Mouse (Mus musculus): Measurements from ENCODE around the gene Tctex1d4. TPM values are rescaled to one million over a fixed set of nuclear protein-coding genes. Genes with fewer than 3 reads are reported as not detected.
A peak's percentile ranks its signal among the peaks of the same experiment; 100 is the strongest.

Gene Tctex1d4
- polyA plus RNA-seq, 1 experiment from 2014 or later = not detected

DNA sequence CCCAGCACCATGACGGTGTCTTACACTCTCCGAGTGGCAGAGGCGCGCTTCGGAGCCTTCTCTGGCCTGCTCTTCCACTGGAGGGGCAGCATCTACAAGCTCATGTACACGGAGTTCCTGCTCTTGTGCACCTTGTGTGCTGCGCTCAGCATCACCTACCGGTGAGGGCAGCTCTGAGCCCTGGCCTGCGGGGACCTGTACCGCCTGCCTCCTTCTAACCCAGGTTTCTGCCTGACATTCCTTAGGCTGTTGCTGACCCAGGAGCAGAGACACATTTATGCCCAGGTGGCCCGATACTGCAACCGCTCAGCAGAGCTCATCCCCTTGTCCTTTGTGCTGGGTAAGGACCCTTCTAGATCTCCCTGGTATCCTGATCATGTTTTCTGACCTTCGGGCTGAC, 18.7 kb downstream of the Tctex1d4 start:
- no peak for ATAC-seq (ENCODE audit: insufficient number of reproducible peaks, insufficient read depth, low FRiP score, low TSS enrichment)

DNA sequence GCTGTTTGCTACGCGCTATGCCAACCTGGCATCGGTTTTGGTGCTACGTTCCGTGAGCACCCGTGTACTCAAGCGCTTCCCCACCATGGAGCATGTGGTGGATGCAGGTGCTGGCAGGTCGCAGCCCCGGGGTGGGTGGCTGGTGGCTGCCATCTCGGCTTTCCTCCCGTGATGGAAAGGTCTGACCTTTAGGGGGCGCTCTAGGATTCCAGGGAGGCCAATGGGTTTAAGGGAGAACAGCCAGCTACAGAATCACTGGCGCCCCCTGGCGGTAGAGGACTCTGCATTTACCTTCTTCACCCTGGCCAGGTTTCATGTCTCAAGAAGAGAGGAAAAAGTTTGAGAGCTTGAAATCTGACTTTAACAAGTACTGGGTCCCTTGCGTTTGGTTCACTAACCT, 19.6 kb downstream of the Tctex1d4 start:
- H3K9ac ChIP-seq = no peak overlapping the region
- H3K27ac ChIP-seq = no peak overlapping the region
- H3K36me3 ChIP-seq = peaks cover 26% of the 10 kb centered on the region
- peaks cover 2% of the 10 kb centered on the region; the same call in 1 of the 2 replicates for H3K4me1 ChIP-seq
- H3K27me3 ChIP-seq = no peaks in the 10 kb centered on the region
- H3K9me3 ChIP-seq = no peaks in the 10 kb centered on the region
- H3K4me2 ChIP-seq (replicated peaks) = no peak overlapping the region
- ATAC-seq (ENCODE audit: insufficient number of reproducible peaks, insufficient read depth, low FRiP score, low TSS enrichment) = no peak
- H3K4me3 ChIP-seq = no peak overlapping the region
- 27% methylated on average over 15 of the region's 15 CpGs for WGBS

More for the DNA sequence above, 18.7 kb downstream of the Tctex1d4 start:
- 94% methylated on average over 13 of the region's 13 CpGs for WGBS
- Histone ChIP-seq H3K27me3 (no peaks in the 10 kb centered on the region), H3K36me3 (peaks cover 17% of the 10 kb centered on the region), H3K4me3 (no peak overlapping the region), H3K4me2 (replicated peaks) (no peak overlapping the region), H3K27ac (no peak overlapping the region), H3K4me1 (peaks cover 3% of the 10 kb centered on the region; the same call in 1 of the 2 replicates), H3K9me3 (no peaks in the 10 kb centered on the region), H3K9ac (no peak overlapping the region)

DNA sequence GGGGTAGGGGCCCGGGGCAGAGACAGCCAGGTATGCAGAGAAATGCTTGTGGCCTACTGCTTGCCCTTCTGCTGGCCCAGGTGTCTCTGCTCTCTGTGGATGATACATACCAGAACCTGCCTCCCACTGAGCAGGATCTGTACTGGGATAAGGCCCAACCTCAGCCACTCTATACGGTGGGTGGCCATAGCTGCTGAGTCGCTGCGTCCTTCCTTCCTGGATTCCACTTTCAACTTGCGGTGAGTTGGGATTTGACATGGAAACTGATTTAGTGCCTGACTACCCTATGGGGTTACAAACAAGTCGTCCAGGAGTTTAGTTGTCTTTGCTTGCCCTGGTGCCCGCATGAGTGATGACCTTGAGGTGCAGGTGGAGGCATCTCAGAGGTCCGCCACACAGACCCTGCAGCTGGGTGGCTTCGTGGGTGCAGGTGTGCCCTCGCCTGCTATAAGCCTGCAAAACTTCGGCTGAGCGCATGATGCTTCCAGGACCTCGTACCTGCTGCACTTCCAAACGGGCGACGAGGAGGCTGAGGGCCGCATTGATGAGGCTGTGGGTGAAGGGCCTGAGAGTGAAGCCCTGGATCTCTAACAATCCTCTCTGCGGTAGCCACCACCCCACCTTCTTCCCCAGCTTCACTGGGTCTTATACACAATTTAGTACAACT, 21.6 kb downstream of the Tctex1d4 start:
- 87% methylated on average over 18 of the region's 18 CpGs for WGBS
- no peak overlapping the region for H3K4me3 ChIP-seq
- H3K36me3 ChIP-seq = peaks cover 44% of the 10 kb centered on the region
- ATAC-seq (ENCODE audit: insufficient number of reproducible peaks, insufficient read depth, low FRiP score, low TSS enrichment) = no peak
- no peaks in the 10 kb centered on the region for H3K9me3 ChIP-seq
- no peak overlapping the region for H3K4me2 ChIP-seq (replicated peaks)
- no peak overlapping the region for H3K9ac ChIP-seq
- H3K27me3 ChIP-seq = no peaks in the 10 kb centered on the region
- no peak overlapping the region for H3K27ac ChIP-seq
- 0 out of 2 replicates have a peak, but pooled peaks cover 4% of the 10 kb centered on the region for H3K4me1 ChIP-seq

DNA sequence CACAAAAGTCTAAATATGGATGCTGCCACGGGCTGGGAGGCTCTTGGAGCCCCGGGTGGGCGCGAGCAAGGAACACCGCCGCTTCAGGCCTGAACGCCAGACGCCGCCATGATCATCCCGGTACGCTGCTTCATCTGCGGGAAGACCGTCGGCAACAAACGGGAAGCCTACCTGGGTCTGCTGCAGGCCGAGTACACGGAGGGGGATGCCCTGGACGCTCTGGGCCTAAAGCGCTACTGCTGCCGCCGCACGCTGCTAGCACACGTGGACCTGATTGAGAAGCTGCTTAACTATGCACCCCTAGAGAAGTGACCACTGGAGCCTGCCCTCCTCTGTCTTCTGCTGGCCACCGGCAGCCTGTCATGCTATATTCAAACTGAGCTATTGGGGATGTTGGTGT, 22.2 kb downstream of the Tctex1d4 start:
- no peaks in the 10 kb centered on the region for H3K27me3 ChIP-seq
- peak overlapping the region; percentile 42; the same call in 1 of the 2 replicates for H3K27ac ChIP-seq
- no peak for ATAC-seq (ENCODE audit: insufficient number of reproducible peaks, insufficient read depth, low FRiP score, low TSS enrichment)
- no peaks in the 10 kb centered on the region for H3K9me3 ChIP-seq
- no peak overlapping the region for H3K9ac ChIP-seq
- no peak overlapping the region for H3K4me3 ChIP-seq
- H3K4me1 ChIP-seq = peaks cover 10% of the 10 kb centered on the region; the same call in 1 of the 2 replicates
- H3K4me2 ChIP-seq (replicated peaks) = no peak overlapping the region
- WGBS = 72% methylated on average over 24 of the region's 24 CpGs
- peaks cover 50% of the 10 kb centered on the region for H3K36me3 ChIP-seq

DNA sequence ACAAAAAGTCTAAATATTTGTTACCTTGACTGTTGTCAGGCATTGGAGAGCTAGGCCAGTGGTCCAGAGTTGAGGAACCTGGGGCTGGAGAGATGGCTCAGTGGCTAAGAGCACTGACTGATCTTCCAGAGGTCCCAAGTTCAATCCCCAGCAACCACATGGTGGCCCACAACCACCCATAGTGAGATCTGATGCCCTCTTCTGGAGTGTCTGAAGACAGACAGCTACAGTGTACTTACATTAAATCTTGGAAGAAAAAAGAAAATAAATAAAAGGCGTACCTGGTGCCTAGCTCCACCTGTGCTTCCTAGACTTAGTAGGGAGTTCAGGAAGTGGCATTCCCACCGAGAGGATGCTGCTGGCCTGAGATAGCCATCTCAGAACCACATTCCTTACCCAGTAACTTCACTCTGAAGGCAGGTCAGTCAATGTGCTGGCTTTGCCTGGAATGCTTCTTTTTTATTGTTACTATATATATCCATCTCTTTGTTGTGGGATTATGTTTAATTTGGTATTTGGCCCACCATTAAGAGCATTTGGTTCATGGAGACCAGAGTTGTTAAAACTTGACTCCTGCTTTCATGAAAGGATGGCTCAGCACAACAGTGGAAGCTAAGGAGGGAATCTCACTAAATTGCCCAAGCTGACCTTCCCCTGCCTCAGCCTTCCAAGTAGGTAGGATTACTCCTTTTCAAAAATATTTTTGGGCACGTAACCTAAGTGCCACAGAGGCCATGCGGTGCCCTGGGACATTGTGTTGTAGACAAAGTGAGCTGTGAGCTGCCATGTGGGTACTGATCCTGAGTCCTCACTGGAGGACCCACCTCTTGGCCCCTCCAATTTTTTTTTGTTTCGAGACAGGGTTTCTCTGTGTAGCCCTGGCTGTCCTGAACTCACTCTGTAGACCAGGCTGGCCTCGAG, 23.0 kb downstream of the Tctex1d4 start:
- Histone ChIP-seq H3K4me2 (replicated peaks) (no peak overlapping the region), H3K4me1 (peaks cover 18% of the 10 kb centered on the region), H3K9me3 (no peaks in the 10 kb centered on the region), H3K9ac (no peak overlapping the region), H3K36me3 (peaks cover 58% of the 10 kb centered on the region), H3K27ac (0 out of 2 replicates have a peak overlapping the region, but pooled peaks have one; percentile 42), H3K27me3 (no peaks in the 10 kb centered on the region), H3K4me3 (no peak overlapping the region)
- no peak for ATAC-seq (ENCODE audit: insufficient number of reproducible peaks, insufficient read depth, low FRiP score, low TSS enrichment)
- 69% methylated on average over 6 of the region's 6 CpGs for WGBS

DNA sequence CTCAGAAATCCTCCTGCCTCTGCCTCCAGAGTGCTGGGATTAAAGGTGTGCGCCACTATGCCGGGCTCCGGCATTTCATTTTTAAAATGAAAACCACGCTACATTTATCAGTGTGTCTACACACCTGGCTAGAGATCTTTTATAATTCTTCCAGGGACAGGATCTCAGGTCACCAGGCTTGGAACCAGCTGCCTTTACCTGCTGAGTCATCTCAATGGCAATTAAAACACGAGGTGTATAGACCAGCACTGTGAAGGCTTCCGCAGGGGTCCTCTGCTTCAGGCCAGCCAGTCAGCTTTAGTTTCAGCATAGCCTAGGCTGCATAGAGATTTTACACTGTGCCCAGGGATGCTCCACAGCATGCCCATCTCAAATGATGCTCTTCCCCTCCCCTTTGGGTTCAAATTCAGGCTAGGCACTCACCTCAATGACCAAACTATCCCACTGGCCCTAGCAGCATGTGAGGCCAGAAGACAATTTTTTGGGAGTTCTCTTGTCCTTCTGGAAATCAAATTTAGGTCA, 23.7 kb downstream of the Tctex1d4 start:
- H3K4me3 ChIP-seq = no peak overlapping the region
- peaks cover 60% of the 10 kb centered on the region for H3K36me3 ChIP-seq
- ATAC-seq (ENCODE audit: insufficient number of reproducible peaks, insufficient read depth, low FRiP score, low TSS enrichment) = no peak
- 87% methylated on average over 6 of the region's 6 CpGs for WGBS
- H3K27ac ChIP-seq = no peak overlapping the region
- H3K9me3 ChIP-seq = no peaks in the 10 kb centered on the region
- no peak overlapping the region for H3K9ac ChIP-seq
- no peak overlapping the region for H3K4me2 ChIP-seq (replicated peaks)
- H3K27me3 ChIP-seq = no peaks in the 10 kb centered on the region
- peaks cover 24% of the 10 kb centered on the region for H3K4me1 ChIP-seq

DNA sequence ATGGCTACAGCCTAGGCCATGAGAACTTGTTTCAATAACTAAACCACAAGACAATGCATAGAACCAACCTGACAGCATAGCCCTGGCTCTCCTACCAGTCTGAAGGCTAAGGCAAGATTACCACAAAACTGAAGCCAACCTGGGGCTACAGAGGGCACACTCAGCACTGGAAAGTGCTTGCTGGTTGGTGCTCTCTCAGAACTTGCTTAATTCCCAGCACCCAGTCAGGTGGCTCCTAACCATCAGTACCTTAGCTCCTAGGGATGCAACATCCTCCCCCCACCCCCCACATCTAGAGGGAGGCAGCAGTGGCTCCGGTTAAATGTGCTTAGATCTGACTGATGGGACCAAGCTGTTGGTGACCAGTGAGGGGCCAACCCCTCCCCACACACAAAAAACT, 24.8 kb downstream of the Tctex1d4 start:
- no peaks in the 10 kb centered on the region for H3K9me3 ChIP-seq
- no peak overlapping the region for H3K4me3 ChIP-seq
- 80% methylated on average over 1 of the region's 1 CpGs for WGBS
- H3K4me1 ChIP-seq = peaks cover 24% of the 10 kb centered on the region
- peaks cover 60% of the 10 kb centered on the region for H3K36me3 ChIP-seq
- H3K9ac ChIP-seq = no peak overlapping the region
- no peak overlapping the region for H3K27ac ChIP-seq
- no peak overlapping the region for H3K4me2 ChIP-seq (replicated peaks)
- ATAC-seq (ENCODE audit: insufficient number of reproducible peaks, insufficient read depth, low FRiP score, low TSS enrichment) = no peak
- no peaks in the 10 kb centered on the region for H3K27me3 ChIP-seq

DNA sequence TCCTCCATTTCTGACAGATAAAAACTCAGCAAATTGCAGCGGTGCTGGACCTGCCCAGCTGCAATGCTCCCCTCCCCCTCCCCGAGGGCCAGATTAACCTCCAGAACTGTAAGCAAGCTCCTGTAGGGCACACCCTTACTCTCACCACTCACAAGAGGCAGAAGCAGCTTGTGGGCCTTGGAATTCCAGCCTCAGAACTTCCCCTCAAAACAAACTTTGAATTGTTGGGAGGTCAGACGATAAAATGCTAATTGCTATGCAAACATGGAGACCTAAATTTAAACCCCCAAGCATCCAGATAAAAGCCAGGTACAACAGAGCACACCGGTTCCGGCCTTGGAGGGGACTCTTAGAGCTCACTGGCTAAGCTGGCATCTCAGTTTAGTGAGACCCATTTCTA, 26.1 kb downstream of the Tctex1d4 start:
- no peak overlapping the region for H3K27ac ChIP-seq
- H3K9me3 ChIP-seq = no peaks in the 10 kb centered on the region
- WGBS = 81% methylated on average over 5 of the region's 5 CpGs
- peaks cover 60% of the 10 kb centered on the region for H3K36me3 ChIP-seq
- H3K4me3 ChIP-seq = no peak overlapping the region; the same call in 1 of the 2 replicates
- no peak overlapping the region for H3K4me2 ChIP-seq (replicated peaks)
- ATAC-seq (ENCODE audit: insufficient number of reproducible peaks, insufficient read depth, low FRiP score, low TSS enrichment) = no peak
- peak overlapping the region; percentile 10; the same call in 1 of the 2 replicates for H3K9ac ChIP-seq
- H3K4me1 ChIP-seq = peaks cover 24% of the 10 kb centered on the region
- no peaks in the 10 kb centered on the region for H3K27me3 ChIP-seq

DNA sequence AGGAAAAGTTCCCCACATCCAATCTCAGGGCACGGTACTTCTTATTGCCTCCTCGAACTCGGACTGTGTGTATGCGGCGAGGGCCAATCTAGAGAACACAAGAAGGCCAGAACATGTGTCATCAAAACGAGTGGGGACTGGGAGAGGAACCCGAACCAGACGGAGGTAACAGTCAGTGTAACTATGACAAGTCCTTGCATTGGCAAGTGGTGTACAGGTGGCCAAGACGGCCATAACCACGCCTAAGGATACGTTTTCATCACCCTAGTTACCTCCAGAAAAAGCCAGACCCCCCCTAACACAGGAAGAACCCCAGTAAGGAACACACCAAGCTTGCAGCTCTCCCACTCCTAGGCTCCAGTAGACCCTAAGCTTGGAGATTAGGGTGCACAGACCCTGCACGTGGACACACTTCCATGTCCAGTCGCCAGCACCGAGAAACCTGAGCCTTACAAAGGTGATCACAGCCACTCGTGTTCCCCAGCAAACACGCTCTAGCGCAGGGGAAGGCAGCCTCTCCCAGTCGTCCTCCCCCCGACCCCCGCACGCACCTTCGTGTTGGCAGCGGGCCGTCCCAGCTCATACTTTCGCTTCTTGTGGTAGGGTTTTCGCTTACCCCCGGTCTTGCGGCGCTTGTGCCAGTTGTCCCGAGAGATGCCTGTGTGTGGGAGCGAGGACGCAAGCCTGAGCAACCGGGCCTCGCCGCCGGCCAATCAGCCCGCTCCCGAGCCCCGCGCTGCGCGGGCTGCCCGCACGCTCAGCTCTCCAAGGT, 28.6 kb downstream of the Tctex1d4 start:
- no peak for ATAC-seq (ENCODE audit: insufficient number of reproducible peaks, insufficient read depth, low FRiP score, low TSS enrichment)
- Histone ChIP-seq H3K27me3 (no peaks in the 10 kb centered on the region), H3K4me2 (replicated peaks) (peak overlapping the region; percentile 92), H3K9me3 (no peaks in the 10 kb centered on the region), H3K4me3 (peak overlapping the region; percentile 98), H3K27ac (peak overlapping the region; percentile 96), H3K9ac (peak overlapping the region; percentile 99), H3K36me3 (peaks cover 56% of the 10 kb centered on the region), H3K4me1 (peaks cover 24% of the 10 kb centered on the region)
- 2% methylated on average over 44 of the region's 44 CpGs for WGBS

DNA sequence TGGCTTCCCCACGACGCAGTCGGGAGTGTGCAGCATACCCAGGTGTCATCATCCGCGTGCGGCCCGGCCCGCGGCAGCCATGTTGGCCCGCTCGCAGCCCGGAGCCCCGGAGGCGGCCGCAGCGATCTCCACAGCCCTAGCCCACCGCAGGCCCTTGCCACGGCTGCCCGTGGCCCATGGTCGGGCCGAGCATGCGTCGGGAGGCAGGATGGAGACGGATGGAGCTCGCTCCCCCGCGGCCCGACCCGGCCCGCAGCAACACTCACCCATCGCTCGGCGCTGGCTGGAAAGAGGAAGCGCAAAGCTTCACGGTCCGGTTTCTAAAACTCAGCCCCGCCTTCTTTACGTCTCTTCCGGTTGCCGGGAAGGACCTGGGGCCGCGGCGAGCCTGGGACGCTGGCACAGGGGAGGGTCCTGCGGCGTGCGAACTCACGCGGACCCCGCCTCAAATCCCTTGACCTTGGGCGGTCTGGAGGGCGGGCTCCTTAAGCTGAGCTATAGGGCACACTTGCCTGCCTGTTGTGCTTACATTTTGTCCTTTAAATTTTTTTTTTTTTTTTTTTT, 29.3 kb downstream of the Tctex1d4 start, which contains the start of gene Rps8:
Gene Rps8, minus strand, starts transcription at position 452 of the 564 bp plus-strand sequence.
- H3K9ac ChIP-seq = peak within 1 kb of the TSS; percentile 99
- peak within 1 kb of the TSS; percentile 96 for H3K27ac ChIP-seq
- H3K9me3 ChIP-seq = no peaks in the 10 kb centered on the region
- H3K27me3 ChIP-seq = no peaks in the 10 kb centered on the region
- peaks cover 55% of the 10 kb centered on the region for H3K36me3 ChIP-seq
- under 1% methylated on average over 50 of the region's 52 CpGs for WGBS
- H3K4me3 ChIP-seq = peak within 1 kb of the TSS; percentile 98
- peak; percentile 90 for ATAC-seq (ENCODE audit: insufficient number of reproducible peaks, insufficient read depth, low FRiP score, low TSS enrichment)
- peaks cover 24% of the 10 kb centered on the region for H3K4me1 ChIP-seq
- H3K4me2 ChIP-seq (replicated peaks) = peak within 1 kb of the TSS; percentile 92

DNA sequence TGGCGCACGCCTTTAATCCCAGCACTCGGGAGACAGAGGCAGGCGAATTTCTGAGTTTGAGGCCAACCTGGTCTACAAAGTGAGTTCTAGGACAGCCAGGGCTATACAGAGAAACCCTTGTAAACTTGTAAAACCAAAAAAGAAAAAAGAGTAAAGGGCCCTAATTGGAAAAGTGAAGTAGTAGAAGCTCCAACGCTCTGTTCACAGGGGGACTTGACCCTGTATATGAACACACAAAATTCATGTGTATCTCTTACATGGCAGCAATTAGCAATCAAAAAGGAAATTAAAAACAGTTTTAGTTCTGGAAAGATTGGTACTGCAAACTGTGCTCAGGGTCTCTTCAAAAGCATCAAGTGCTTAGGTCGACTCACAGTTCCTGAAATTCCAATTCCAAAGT, 29.8 kb downstream of the Tctex1d4 start:
- H3K4me2 ChIP-seq (replicated peaks) = peak overlapping the region; percentile 92
- 0 out of 2 replicates have a peak, but pooled peaks have one; percentile 1 for ATAC-seq (ENCODE audit: insufficient number of reproducible peaks, insufficient read depth, low FRiP score, low TSS enrichment)
- 34% methylated on average over 6 of the region's 6 CpGs for WGBS
- no peak overlapping the region for H3K9ac ChIP-seq
- H3K36me3 ChIP-seq = peaks cover 55% of the 10 kb centered on the region
- H3K27ac ChIP-seq = peak overlapping the region; percentile 96; the same call in 1 of the 2 replicates
- no peaks in the 10 kb centered on the region for H3K27me3 ChIP-seq
- H3K4me1 ChIP-seq = peaks cover 24% of the 10 kb centered on the region
- no peaks in the 10 kb centered on the region for H3K9me3 ChIP-seq
- peak overlapping the region; percentile 98 for H3K4me3 ChIP-seq
